Mouse (Mus musculus) intestine, postnatal 0 days (tissue): ENCODE results near the gene Ccdc191. TPM values are rescaled to one million over a fixed set of nuclear protein-coding genes. Genes with fewer than 3 reads are reported as not detected.

ENCODE experiments used
- ATAC-seq: fragments of 200-750 bp; cut with Nextera tagmentation; 2 replicates; pipeline ENCODE4 v1.8.0; 2017; ENCODE audit warnings: mild to moderate bottlenecking, moderate TSS enrichment, moderate library complexity
- H3K27ac ChIP-seq: fragments of 300-500 bp; sonication (generic); 2 replicates; pipeline ENCODE4 v1.5.1; 2014; ENCODE audit warnings: mild to moderate bottlenecking, low read depth, low read length, moderate library complexity
- H3K27me3 ChIP-seq: fragments of 300-500 bp; sonication (generic); replicated peaks from 2 replicates; pipeline ENCODE4 v1.6.1; 2014; ENCODE audit warnings: low read length, mixed read lengths; ENCODE audit not compliant: control insufficient read depth, insufficient read depth
- H3K36me3 ChIP-seq: fragments of 300-500 bp; sonication (generic); 2 replicates; pipeline ENCODE4 v1.6.1; 2014; ENCODE audit warnings: mild to moderate bottlenecking, moderate library complexity; ENCODE audit not compliant: control insufficient read depth, insufficient read depth
- H3K4me1 ChIP-seq: fragments of 300-500 bp; sonication (generic); replicated peaks from 2 replicates; pipeline ENCODE4 v1.6.1; 2014; ENCODE audit warnings: antibody characterized with exemption, low read length, mixed read lengths; ENCODE audit not compliant: control insufficient read depth, insufficient read depth
- H3K4me2 ChIP-seq: fragments of 300-500 bp; sonication (generic); replicated peaks from 2 replicates; pipeline ENCODE4 v1.6.1; 2014; ENCODE audit warnings: low read depth, mild to moderate bottlenecking, moderate library complexity
- H3K4me3 ChIP-seq: fragments of 300-500 bp; sonication (generic); 2 replicates; pipeline ENCODE4 v1.5.1; 2014; ENCODE audit warnings: low read depth, low read length
- H3K9ac ChIP-seq: fragments of 300-500 bp; sonication (generic); 2 replicates; pipeline ENCODE4 v1.6.1; 2014; ENCODE audit warnings: mild to moderate bottlenecking, low read depth, low read length
- H3K9me3 ChIP-seq: fragments of 300-500 bp; sonication (generic); 2 replicates; pipeline ENCODE4 v1.6.1; 2016; ENCODE audit warnings: mixed run types; ENCODE audit not compliant: control insufficient read depth
- CTCF ChIP-seq: sonication (generic); IDR thresholded peaks from 2 replicates; pipeline ENCODE4 v1.5.1; 2016; ENCODE audit warnings: low read depth, mild to moderate bottlenecking, control low read depth, antibody characterized with exemption, moderate library complexity
- WGBS: fragments of 180-500 bp; shearing (Covaris S2); extraction: QIAGEN DNeasy Blood & Tissue Kit; methylation state at CpG from one replicate; pipeline ENCODE4 v1.1.7; 2014; 5-methylcytosine and 5-hydroxymethylcytosine counted together
- polyA plus RNA-seq: library from polyadenylated mRNA; unstranded; fragments of >200 nt; fragmentation: Nextera tagmentation; extraction: Ambion mirVana; gene quantifications from 2 replicates; pipeline ENCODE4 v1.2.1, GENCODE M21; 2015

The Ccdc191 gene
- polyA plus RNA-seq, 1 experiment from 2014 or later: 3.6 TPM

DNA sequence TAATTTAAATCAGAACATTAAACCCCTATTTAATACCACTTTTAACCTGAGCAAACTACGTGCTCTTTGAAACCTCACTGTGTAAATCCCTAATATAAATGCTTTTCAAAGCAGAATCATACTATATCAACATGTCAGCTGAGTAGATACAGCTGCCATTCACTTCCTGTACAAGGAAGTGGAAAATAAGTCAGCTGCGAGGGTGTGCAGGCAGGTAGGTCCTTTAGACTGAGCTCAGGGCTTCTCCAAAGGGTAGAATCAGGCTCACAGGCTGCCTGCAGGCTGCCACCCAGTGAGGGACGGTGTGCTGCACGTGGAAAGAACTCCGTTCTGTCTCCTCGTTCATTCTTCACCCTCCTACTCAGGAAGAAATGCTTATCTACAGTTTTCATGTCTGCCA, 65.3 kb downstream of the Ccdc191 start:
- WGBS: 65% methylated on average over 6 of the region's 6 CpGs
- Histone ChIP-seq H3K4me3 (no peak overlapping the region), H3K27me3 (no peaks in the 10 kb centered on the region), H3K27ac (no peak overlapping the region), H3K4me1 (no peaks in the 10 kb centered on the region), H3K4me2 (no peak overlapping the region), H3K9me3 (no peaks in the 10 kb centered on the region), H3K9ac (no peak overlapping the region), H3K36me3 (no peaks in the 10 kb centered on the region; the same call in 1 of the 2 replicates)
- no peak for ATAC-seq
- TF ChIP-seq CTCF: no peak

DNA sequence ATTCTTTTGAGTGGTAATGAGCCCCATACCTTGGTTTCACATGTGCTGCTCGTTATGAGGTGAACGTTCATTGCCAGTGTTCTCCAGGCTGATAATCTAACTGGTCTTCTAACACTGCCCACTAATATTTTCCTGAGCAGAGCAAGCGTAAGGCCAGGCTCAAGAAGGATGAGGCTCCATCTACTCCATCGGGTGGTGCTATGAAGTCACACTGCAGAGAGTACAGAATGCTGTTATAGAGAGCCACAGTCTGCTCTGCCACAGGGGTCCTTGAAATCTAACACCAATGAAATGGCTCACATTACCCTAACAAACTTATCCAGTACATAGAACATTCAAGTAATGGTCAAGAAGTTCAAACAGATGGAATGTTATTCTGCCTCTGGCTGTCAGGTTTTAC, 68.4 kb downstream of the Ccdc191 start:
- Histone ChIP-seq H3K9ac (no peak overlapping the region), H3K27me3 (no peaks in the 10 kb centered on the region), H3K4me1 (no peaks in the 10 kb centered on the region), H3K9me3 (no peaks in the 10 kb centered on the region), H3K4me3 (no peak overlapping the region), H3K4me2 (no peak overlapping the region), H3K36me3 (no peaks in the 10 kb centered on the region), H3K27ac (no peak overlapping the region)
- no peak for ATAC-seq
- WGBS: 89% methylated on average over 4 of the region's 4 CpGs
- TF ChIP-seq CTCF: no peak

DNA sequence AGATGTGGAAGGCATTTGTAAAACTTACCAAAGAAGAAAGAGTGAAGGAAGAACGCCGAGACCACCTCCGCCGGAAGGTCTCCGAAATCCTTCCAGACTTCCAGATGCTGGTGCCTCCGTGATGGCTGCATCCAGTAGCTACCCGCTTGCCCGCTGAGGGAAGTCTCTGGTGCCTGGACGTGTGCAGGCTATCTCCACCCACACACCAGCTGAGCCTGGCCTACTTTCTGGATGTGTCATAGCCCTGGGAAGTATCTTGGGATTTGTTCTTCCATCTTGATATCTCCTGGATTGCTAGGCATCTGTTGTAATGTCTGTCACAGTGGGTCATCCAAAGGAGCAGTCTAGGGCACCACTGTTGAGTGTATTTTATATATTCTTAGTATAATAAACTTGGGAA, 73.7 kb downstream of the Ccdc191 start:
- ATAC-seq: no peak
- Histone ChIP-seq H3K9me3 (no peaks in the 10 kb centered on the region), H3K4me3 (no peak overlapping the region), H3K9ac (no peak overlapping the region), H3K27ac (no peak overlapping the region), H3K4me1 (no peaks in the 10 kb centered on the region), H3K27me3 (no peaks in the 10 kb centered on the region), H3K36me3 (peaks cover 7% of the 10 kb centered on the region; the same call in 1 of the 2 replicates), H3K4me2 (no peak overlapping the region)
- WGBS: 96% methylated on average over 9 of the region's 9 CpGs
- no peak for TF ChIP-seq CTCF

- H3K4me2 ChIP-seq: no peak overlapping the region
- no peak for TF ChIP-seq CTCF
- peaks cover 7% of the 10 kb centered on the region; the same call in 1 of the 2 replicates for H3K36me3 ChIP-seq
- no peaks in the 10 kb centered on the region for H3K27me3 ChIP-seq
- no peak overlapping the region for H3K9ac ChIP-seq
- no peaks in the 10 kb centered on the region for H3K9me3 ChIP-seq
- WGBS: 81% methylated on average over 3 of the region's 3 CpGs
- no peak overlapping the region for H3K27ac ChIP-seq
- H3K4me1 ChIP-seq: no peaks in the 10 kb centered on the region
- ATAC-seq: no peak
- H3K4me3 ChIP-seq: no peak overlapping the region
Observed at GRCm38 (mm10) chr16:43963780-43964179, 74.2 kb downstream of the Ccdc191 start.

DNA sequence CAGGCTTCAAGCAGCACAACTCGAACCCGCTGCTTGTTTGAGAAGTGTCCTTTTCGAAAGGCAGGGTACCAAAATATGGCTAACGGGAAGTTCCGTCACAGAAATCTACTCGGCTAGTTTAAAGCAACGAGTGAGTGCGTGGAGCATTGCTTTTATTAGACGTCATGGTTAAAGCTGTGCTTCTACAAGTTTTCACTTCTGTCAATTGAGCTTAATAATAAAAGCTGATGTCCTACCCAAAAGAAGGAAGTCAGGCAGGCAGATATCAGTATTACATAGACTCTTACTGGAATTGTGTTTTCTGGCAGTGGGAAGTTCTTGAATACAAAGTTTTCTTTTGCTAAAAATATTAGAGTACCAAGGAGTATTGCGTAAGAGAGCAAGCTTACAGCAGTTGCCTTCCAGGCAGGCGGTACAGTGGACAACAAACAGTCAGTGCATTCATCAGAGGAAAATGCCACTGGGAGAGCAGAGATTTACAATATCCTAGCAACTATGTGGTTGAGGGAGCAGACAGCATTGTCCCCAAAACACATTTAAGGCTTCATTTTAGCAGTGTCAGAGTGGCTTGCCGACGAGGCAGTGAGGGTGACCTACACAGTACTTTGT, 76.3 kb downstream of the Ccdc191 start:
- Histone ChIP-seq H3K4me1 (no peaks in the 10 kb centered on the region), H3K4me2 (no peak overlapping the region), H3K9me3 (no peaks in the 10 kb centered on the region), H3K27ac (no peak overlapping the region), H3K4me3 (no peak overlapping the region), H3K9ac (no peak overlapping the region), H3K27me3 (no peaks in the 10 kb centered on the region), H3K36me3 (peaks cover 7% of the 10 kb centered on the region; the same call in 1 of the 2 replicates)
- no peak for ATAC-seq
- no peak for TF ChIP-seq CTCF
- WGBS: 86% methylated on average over 13 of the region's 13 CpGs

DNA sequence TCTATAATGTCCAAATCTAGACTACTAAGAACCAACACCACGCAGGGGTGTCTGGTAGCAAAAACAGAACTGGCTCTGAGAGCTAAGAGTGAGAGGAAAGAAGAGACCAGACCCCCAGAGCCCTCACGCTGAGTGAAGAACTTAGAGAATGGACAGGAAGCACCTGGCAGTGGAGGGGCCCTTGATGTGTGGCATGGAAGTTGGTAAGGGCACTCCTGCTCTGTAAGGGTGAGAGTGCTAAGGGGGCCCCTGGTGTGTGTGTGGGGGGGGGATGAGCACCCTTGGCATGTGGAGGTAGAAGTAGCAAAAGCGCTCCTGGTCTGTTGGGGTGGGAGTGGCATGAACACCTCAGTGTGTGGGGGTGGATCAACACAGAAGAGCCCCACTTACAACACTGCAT, 80.8 kb downstream of the Ccdc191 start:
- Histone ChIP-seq H3K27ac (no peak overlapping the region), H3K4me2 (no peak overlapping the region), H3K4me1 (no peaks in the 10 kb centered on the region), H3K36me3 (no peaks in the 10 kb centered on the region), H3K9ac (no peak overlapping the region), H3K4me3 (no peak overlapping the region), H3K9me3 (no peaks in the 10 kb centered on the region), H3K27me3 (no peaks in the 10 kb centered on the region)
- no peak for TF ChIP-seq CTCF
- WGBS: 87% methylated on average over 3 of the region's 3 CpGs
- ATAC-seq: no peak
